Mouse (Mus musculus): Measurements from ENCODE around the gene Kank2. TPM values are rescaled to one million over a fixed set of nuclear protein-coding genes. Genes with fewer than 3 reads are reported as not detected.

The Kank2 gene
- polyA plus RNA-seq, 1 experiment from 2014 or later: 17.8 TPM

DNA sequence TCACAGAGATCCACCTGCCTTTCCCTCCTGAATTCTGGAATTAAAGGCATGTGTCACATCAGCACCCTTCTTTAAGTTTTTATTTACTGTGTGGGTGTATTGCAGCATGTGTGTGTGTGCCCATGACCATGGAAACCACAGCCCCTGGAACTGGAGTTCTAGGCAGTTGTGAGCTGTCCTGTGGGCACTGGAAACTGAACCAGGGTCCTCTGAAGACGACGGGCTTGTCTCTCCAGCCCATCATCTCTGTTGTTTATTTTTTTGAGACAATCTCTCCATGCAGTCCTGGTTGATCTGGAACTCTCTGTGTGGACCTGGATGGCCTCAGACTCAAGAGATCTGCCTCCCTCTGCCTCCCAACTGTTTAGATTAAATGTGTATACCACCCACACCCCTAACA, 81.5 kb downstream of the Kank2 start:
- H3K4me3 ChIP-seq: no peak overlapping the region
- no peak for DNase-seq (ENCODE audit: low spot score)
- 86% methylated on average over 2 of the region's 2 CpGs for WGBS
- H3K4me1 ChIP-seq: 0 out of 2 replicates have a peak, but pooled peaks cover 11% of the 10 kb centered on the region
- no peak overlapping the region for H3K27ac ChIP-seq (replicated peaks)
- H3K9me3 ChIP-seq: no peaks in the 10 kb centered on the region
- no peaks in the 10 kb centered on the region for H3K27me3 ChIP-seq (replicated peaks; ENCODE audit: low read depth, poor library complexity, severe bottlenecking)
- H3K36me3 ChIP-seq (replicated peaks): peaks cover 18% of the 10 kb centered on the region

Small RNAs within 50 kb of the gene (microRNA-seq; reads per million reads assigned to microRNA genes)
- 3.7 reads per million, percentile 6 among the genes with 10 or more reads in this experiment for gene Mir7083

Other genes with a start within 250 kb of the Kank2 start
- gene Timm29, start 206.0 kb downstream of the Kank2 start, polyA plus RNA-seq (2016; fragmentation: Nextera tagmentation; extraction: Ambion mirVana): 32.0 and 32.7 TPM in 2 replicates
- gene Yipf2, start 205.9 kb downstream of the Kank2 start, polyA plus RNA-seq (2016; fragmentation: Nextera tagmentation; extraction: Ambion mirVana): 19.0 and 21.2 TPM in 2 replicates
- gene Smarca4, start 182.6 kb downstream of the Kank2 start, polyA plus RNA-seq (2016; fragmentation: Nextera tagmentation; extraction: Ambion mirVana): 157 and 165 TPM in 2 replicates
- 51.6 and 55.9 TPM in 2 replicates for gene Ldlr, start 75.3 kb downstream of the Kank2 start, polyA plus RNA-seq (2016; fragmentation: Nextera tagmentation; extraction: Ambion mirVana)
- gene Spc24, start 38.4 kb downstream of the Kank2 start, polyA plus RNA-seq (2016; fragmentation: Nextera tagmentation; extraction: Ambion mirVana): 187 TPM in 2 replicates
- gene Angptl8, start 36.8 kb upstream of the Kank2 start, polyA plus RNA-seq (2016; fragmentation: Nextera tagmentation; extraction: Ambion mirVana): 0.48 and 0.52 TPM in 2 replicates
- 27.2 and 28.0 TPM in 2 replicates for gene Dock6, start 53.9 kb upstream of the Kank2 start, polyA plus RNA-seq (2016; fragmentation: Nextera tagmentation; extraction: Ambion mirVana)
- gene Rab3d, start 119.4 kb upstream of the Kank2 start, polyA plus RNA-seq (2016; fragmentation: Nextera tagmentation; extraction: Ambion mirVana): 5.4 and 6.9 TPM in 2 replicates
- 3.3 and 3.5 TPM in 2 replicates for gene Ccdc159, start 128.7 kb upstream of the Kank2 start, polyA plus RNA-seq (2016; fragmentation: Nextera tagmentation; extraction: Ambion mirVana)
- 31.1 and 33.1 TPM in 2 replicates for gene Tmem205, start 128.8 kb upstream of the Kank2 start, polyA plus RNA-seq (2016; fragmentation: Nextera tagmentation; extraction: Ambion mirVana)
- gene Plppr2, start 138.3 kb upstream of the Kank2 start, polyA plus RNA-seq (2016; fragmentation: Nextera tagmentation; extraction: Ambion mirVana): 9.5 and 9.6 TPM in 2 replicates
- 7.1 and 8.0 TPM in 2 replicates for gene Swsap1, start 157.0 kb upstream of the Kank2 start, polyA plus RNA-seq (2016; fragmentation: Nextera tagmentation; extraction: Ambion mirVana)
- 7.9 and 8.6 TPM in 2 replicates for gene Epor, start 164.8 kb upstream of the Kank2 start, polyA plus RNA-seq (2016; fragmentation: Nextera tagmentation; extraction: Ambion mirVana)
- gene Rgl3, start 190.7 kb upstream of the Kank2 start, polyA plus RNA-seq (2016; fragmentation: Nextera tagmentation; extraction: Ambion mirVana): 4.0 and 5.6 TPM in 2 replicates
- gene Ccdc151, start 203.9 kb upstream of the Kank2 start, polyA plus RNA-seq (2016; fragmentation: Nextera tagmentation; extraction: Ambion mirVana): 3.8 and 4.0 TPM in 2 replicates
- 107 and 115 TPM in 2 replicates for gene Prkcsh, start 204.1 kb upstream of the Kank2 start, polyA plus RNA-seq (2016; fragmentation: Nextera tagmentation; extraction: Ambion mirVana)

Data from embryonic facial prominence, embryonic 10.5 days (tissue).